Mouse (Mus musculus): ENCODE data around the gene Olfr56. TPM values are rescaled to one million over a fixed set of nuclear protein-coding genes. Genes with fewer than 3 reads are reported as not detected.
"Not testable (repeated sequence)": the region's sequence is repeated elsewhere in the genome, so short reads cannot be mapped to it uniquely, and the experiment has no call there.

Gene Olfr56
- polyA plus RNA-seq (2014; fragmentation: Nextera tagmentation; extraction: Ambion mirVana), result 0.14 TPM in 1 of 2 replicates, not detected in the other

DNA sequence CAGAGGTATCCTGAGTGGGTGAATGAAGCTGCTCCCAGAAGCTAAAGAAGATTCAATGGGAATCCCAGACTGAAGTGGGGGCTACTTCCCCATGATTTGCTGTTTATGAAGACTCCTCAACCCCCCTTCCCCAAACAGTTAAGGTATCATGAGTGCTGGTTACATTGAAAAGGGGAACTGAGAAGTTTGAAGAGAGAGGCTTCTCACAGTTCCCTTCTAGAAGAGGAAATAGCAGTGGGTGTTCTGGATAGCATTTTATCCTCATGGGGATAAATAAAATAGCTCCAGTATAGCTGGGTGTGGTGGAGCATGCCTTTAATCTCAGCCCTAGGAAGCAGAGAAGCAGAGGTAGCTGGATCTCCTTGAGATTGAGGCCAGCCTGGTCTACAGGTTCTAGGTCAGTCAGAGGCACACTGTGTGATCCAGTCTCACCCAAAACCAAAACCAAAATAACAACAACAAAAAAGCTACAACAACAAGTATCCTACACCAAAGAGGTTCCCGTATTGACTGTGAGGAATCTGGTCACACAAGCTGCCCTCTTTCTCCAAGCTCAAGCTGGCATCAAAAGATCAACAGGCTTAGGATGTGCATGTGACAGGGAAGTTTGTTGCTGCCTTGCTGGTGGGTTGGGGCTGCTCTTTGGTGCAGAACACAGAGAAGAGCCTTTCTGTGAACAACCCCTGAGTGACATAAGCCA, at the start of gene Olfr56:
Gene Olfr56, plus strand, starts transcription at position 650 of the 700 bp plus-strand sequence.
- not testable (repeated sequence) for H3K4me2 ChIP-seq (replicated peaks; ENCODE audit: low read depth, low read length); H3K4me1 ChIP-seq (replicated peaks; ENCODE audit: control insufficient read depth, insufficient read depth, low read length); DNase-seq (ENCODE audit: low spot score); H3K36me3 ChIP-seq (ENCODE audit: control insufficient read depth, insufficient read depth, low read length); H3K4me3 ChIP-seq (ENCODE audit: low read depth, low read length); H3K9me3 ChIP-seq (ENCODE audit: control insufficient read depth, low read length); H3K9ac ChIP-seq (ENCODE audit: low read depth, low read length); ATAC-seq (ENCODE audit: low FRiP score); H3K27ac ChIP-seq (ENCODE audit: low read depth, low read length); H3K27me3 ChIP-seq (ENCODE audit: control insufficient read depth, insufficient read depth, low read length)
- WGBS, result no CpG with 5 or more reads among the region's 1 CpGs

DNA sequence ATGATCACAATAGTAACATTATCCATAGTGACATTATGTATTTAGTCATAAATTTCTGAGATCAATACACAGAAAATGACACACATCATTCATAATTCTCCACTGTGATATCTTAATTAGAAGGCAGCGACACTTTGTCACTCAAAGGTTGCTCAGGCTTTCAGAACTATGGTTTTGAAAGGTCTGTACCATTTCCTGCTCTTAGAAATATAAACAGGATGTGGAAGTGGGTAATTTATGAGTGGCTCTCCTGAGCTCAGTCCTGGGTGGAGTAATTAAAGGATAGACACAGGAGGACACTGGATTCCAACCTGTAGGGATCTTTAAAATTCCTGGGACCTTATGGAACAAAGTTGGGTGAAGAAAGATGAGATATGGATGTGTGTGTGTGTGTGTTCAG, 45.3 kb upstream of the Olfr56 start:
- ATAC-seq (ENCODE audit: low FRiP score); H3K9me3 ChIP-seq (ENCODE audit: control insufficient read depth, low read length); H3K4me3 ChIP-seq (ENCODE audit: low read depth, low read length); H3K4me1 ChIP-seq (replicated peaks; ENCODE audit: control insufficient read depth, insufficient read depth, low read length); H3K9ac ChIP-seq (ENCODE audit: low read depth, low read length); H3K27ac ChIP-seq (ENCODE audit: low read depth, low read length); H3K4me2 ChIP-seq (replicated peaks; ENCODE audit: low read depth, low read length); DNase-seq (ENCODE audit: low spot score); H3K36me3 ChIP-seq (ENCODE audit: control insufficient read depth, insufficient read depth, low read length); H3K27me3 ChIP-seq (ENCODE audit: control insufficient read depth, insufficient read depth, low read length): not testable (repeated sequence)
- WGBS, result 94% methylated on average over 1 of the region's 1 CpGs

DNA sequence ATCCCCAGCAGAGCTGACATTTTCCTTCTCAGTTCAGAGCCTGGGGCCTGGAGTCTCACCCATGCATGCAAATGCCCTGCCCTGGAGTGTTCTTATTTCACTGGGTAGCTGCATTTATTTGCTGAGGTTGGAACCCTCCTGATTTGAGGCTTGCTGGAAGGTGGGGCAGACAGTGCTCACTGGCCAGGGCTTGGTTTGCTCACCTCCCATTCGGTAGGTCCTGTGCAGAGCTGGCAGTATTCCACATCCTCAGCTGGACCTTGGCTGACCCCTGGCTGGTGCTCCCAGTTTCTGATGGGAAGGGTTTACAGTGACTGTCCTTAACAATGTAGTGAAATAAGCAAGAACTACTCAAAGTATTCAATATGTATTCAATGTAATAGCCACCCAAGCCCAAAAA, 44.8 kb upstream of the Olfr56 start:
- H3K4me1 ChIP-seq (replicated peaks; ENCODE audit: control insufficient read depth, insufficient read depth, low read length); H3K9me3 ChIP-seq (ENCODE audit: control insufficient read depth, low read length); H3K4me2 ChIP-seq (replicated peaks; ENCODE audit: low read depth, low read length); H3K36me3 ChIP-seq (ENCODE audit: control insufficient read depth, insufficient read depth, low read length); H3K27me3 ChIP-seq (ENCODE audit: control insufficient read depth, insufficient read depth, low read length); H3K9ac ChIP-seq (ENCODE audit: low read depth, low read length); DNase-seq (ENCODE audit: low spot score); ATAC-seq (ENCODE audit: low FRiP score); H3K27ac ChIP-seq (ENCODE audit: low read depth, low read length); H3K4me3 ChIP-seq (ENCODE audit: low read depth, low read length): not testable (repeated sequence)
- WGBS, result 100% methylated on average over 1 of the region's 1 CpGs

DNA sequence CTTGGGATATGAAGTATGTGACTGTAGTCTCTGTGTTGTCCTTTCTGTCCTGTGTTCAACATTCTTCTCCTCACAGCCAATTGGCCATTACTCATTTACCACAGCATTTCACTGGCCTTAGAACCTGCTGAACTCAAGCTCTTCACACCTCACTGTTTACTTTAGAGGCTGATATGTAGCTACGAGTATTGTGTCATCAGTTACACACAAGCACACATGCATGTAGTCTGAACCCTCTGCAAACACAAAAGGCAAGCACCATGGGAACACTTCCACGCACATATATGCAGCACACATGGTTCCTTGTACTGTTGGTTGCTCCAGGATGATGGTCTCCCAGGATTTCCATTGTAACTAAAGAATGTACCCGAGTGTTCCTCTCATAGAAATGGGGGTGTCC, 43.4 kb upstream of the Olfr56 start:
- not testable (repeated sequence) for H3K27me3 ChIP-seq (ENCODE audit: control insufficient read depth, insufficient read depth, low read length); H3K9ac ChIP-seq (ENCODE audit: low read depth, low read length); ATAC-seq (ENCODE audit: low FRiP score); H3K36me3 ChIP-seq (ENCODE audit: control insufficient read depth, insufficient read depth, low read length); H3K27ac ChIP-seq (ENCODE audit: low read depth, low read length); H3K4me3 ChIP-seq (ENCODE audit: low read depth, low read length); H3K4me2 ChIP-seq (replicated peaks; ENCODE audit: low read depth, low read length); DNase-seq (ENCODE audit: low spot score); H3K9me3 ChIP-seq (ENCODE audit: control insufficient read depth, low read length); H3K4me1 ChIP-seq (replicated peaks; ENCODE audit: control insufficient read depth, insufficient read depth, low read length)
- WGBS, result no CpG with 5 or more reads among the region's 3 CpGs

DNA sequence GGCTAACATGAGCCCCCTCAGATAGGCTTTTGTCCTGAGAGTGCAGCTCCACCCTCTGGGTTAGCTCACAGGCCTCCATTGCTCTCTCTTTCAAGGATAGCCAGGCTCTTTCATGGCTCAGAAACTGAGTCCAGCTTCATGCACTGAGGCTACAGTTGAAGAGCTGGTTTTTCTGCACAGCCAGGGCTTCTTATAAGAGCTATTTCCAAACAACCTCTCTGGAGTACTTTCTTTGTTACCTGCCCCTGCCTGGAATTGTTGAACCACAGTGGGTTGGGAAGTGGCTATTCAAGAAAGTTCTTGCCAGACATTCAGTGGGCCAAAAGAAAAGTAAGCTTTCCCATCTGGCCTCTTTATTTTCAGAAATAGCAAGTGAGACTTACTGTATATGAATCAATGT, 39.4 kb upstream of the Olfr56 start:
- not testable (repeated sequence) for H3K4me3 ChIP-seq (ENCODE audit: low read depth, low read length); H3K36me3 ChIP-seq (ENCODE audit: control insufficient read depth, insufficient read depth, low read length); H3K9ac ChIP-seq (ENCODE audit: low read depth, low read length); DNase-seq (ENCODE audit: low spot score); H3K9me3 ChIP-seq (ENCODE audit: control insufficient read depth, low read length); ATAC-seq (ENCODE audit: low FRiP score); H3K27ac ChIP-seq (ENCODE audit: low read depth, low read length); H3K4me1 ChIP-seq (replicated peaks; ENCODE audit: control insufficient read depth, insufficient read depth, low read length); H3K27me3 ChIP-seq (ENCODE audit: control insufficient read depth, insufficient read depth, low read length); H3K4me2 ChIP-seq (replicated peaks; ENCODE audit: low read depth, low read length)

DNA sequence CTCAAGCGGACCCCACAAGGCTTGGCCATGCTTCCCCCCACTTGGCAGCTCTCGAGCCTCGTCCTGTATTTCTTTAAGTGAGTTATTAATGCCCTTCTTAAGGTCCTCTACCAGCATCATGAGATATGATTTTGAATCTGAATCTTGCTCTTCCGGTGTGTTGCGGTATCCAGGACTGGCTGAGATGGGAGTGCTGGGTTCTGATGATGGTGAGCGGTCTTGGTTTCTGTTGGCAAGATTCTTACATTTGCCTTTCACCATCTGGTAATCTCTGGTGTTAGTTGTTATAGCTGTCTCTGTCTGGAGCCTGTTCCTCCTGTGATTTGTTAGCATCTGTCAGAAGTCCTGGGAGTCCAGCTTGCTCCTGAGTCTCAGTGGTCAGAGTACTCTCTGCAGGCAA, 32.6 kb upstream of the Olfr56 start, which contains the start of gene Psme2b:
Gene Psme2b, minus strand, starts transcription at position 101 of the 400 bp plus-strand sequence.
- not testable (repeated sequence) for DNase-seq (ENCODE audit: low spot score); H3K4me3 ChIP-seq (ENCODE audit: low read depth, low read length); H3K27ac ChIP-seq (ENCODE audit: low read depth, low read length); H3K9me3 ChIP-seq (ENCODE audit: control insufficient read depth, low read length); H3K4me1 ChIP-seq (replicated peaks; ENCODE audit: control insufficient read depth, insufficient read depth, low read length); H3K4me2 ChIP-seq (replicated peaks; ENCODE audit: low read depth, low read length); H3K36me3 ChIP-seq (ENCODE audit: control insufficient read depth, insufficient read depth, low read length); H3K27me3 ChIP-seq (ENCODE audit: control insufficient read depth, insufficient read depth, low read length); H3K9ac ChIP-seq (ENCODE audit: low read depth, low read length); ATAC-seq (ENCODE audit: low FRiP score)
- WGBS, result 92% methylated on average over 6 of the region's 6 CpGs

DNA sequence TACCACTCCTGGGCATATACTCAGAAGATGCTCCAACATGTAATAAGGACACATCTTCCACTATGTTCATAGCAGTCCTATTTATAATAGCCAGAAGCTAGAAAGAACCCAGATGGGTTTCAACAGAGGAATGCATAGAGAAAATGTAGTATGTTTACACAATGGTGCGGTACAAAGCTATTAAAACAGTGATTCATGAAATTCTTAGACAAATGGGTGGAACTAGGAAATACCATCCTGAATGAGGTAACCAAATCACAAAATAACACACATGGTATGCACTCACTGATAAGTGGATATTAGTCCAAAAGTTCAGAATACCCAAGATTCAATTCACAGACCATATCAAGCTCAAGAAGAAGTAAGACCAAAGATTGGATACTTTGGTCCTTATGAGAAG, 4.0 kb upstream of the Olfr56 start:
- H3K4me2 ChIP-seq (replicated peaks; ENCODE audit: low read depth, low read length); H3K9ac ChIP-seq (ENCODE audit: low read depth, low read length); DNase-seq (ENCODE audit: low spot score); ATAC-seq (ENCODE audit: low FRiP score); H3K4me3 ChIP-seq (ENCODE audit: low read depth, low read length); H3K36me3 ChIP-seq (ENCODE audit: control insufficient read depth, insufficient read depth, low read length); H3K9me3 ChIP-seq (ENCODE audit: control insufficient read depth, low read length); H3K4me1 ChIP-seq (replicated peaks; ENCODE audit: control insufficient read depth, insufficient read depth, low read length); H3K27ac ChIP-seq (ENCODE audit: low read depth, low read length); H3K27me3 ChIP-seq (ENCODE audit: control insufficient read depth, insufficient read depth, low read length): not testable (repeated sequence)
- no CpG with 5 or more reads among the region's 1 CpGs for WGBS

DNA sequence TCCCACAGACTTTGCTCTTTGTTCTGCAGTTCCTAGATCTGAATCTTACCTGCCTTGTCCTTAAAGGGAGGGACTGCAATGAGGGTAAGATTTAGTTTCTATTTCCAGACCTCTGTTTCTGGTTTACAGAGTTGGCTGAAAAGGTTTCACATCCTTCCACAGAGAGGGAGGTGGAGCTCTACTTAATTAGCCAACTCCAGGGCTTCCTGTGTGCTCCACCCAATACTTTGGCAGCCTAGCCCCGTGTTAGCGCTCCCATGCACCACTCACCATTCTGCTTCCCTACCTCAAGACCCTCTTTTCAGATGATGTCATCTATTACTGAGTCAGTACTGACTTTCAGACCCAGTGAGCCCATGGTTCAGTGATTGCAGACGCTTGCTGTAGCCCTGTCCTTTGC, 562 bp downstream of the Olfr56 start, which contains the start of gene 9930111J21Rik1:
Gene 9930111J21Rik1, minus strand, starts transcription at position 148 of the 400 bp plus-strand sequence.
- not testable (repeated sequence) for H3K9ac ChIP-seq (ENCODE audit: low read depth, low read length); H3K4me1 ChIP-seq (replicated peaks; ENCODE audit: control insufficient read depth, insufficient read depth, low read length); H3K27me3 ChIP-seq (ENCODE audit: control insufficient read depth, insufficient read depth, low read length); H3K4me2 ChIP-seq (replicated peaks; ENCODE audit: low read depth, low read length); DNase-seq (ENCODE audit: low spot score); H3K36me3 ChIP-seq (ENCODE audit: control insufficient read depth, insufficient read depth, low read length); H3K27ac ChIP-seq (ENCODE audit: low read depth, low read length); H3K4me3 ChIP-seq (ENCODE audit: low read depth, low read length); H3K9me3 ChIP-seq (ENCODE audit: control insufficient read depth, low read length); ATAC-seq (ENCODE audit: low FRiP score)
- WGBS, result no CpG with 5 or more reads among the region's 3 CpGs

DNA sequence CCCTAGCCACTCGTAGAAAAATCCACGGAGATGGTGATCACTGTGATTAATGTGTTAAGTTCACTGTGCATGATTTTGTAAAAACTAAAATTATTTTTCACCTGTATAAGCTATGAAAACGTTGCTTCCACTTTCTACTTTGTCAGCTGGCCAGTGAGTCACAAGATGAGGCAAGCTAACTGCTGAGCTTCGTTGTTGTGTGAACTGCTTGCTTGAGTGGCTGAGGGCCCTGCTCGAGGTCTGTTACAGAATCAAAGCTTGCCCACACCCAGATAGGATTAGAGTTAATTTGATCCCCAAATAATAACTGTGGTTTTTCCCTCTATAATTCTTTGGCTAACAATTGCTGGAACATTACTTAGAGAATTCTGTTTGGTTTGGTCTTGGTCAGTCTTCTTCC, 1.4 kb downstream of the Olfr56 start:
- ATAC-seq (ENCODE audit: low FRiP score), result not testable (repeated sequence)

More for the DNA sequence above, 1.4 kb downstream of the Olfr56 start:
- not testable (repeated sequence) for H3K4me2 ChIP-seq (replicated peaks; ENCODE audit: low read depth, low read length); H3K27ac ChIP-seq (ENCODE audit: low read depth, low read length); H3K36me3 ChIP-seq (ENCODE audit: control insufficient read depth, insufficient read depth, low read length); H3K4me3 ChIP-seq (ENCODE audit: low read depth, low read length); H3K4me1 ChIP-seq (replicated peaks; ENCODE audit: control insufficient read depth, insufficient read depth, low read length); H3K9me3 ChIP-seq (ENCODE audit: control insufficient read depth, low read length); H3K9ac ChIP-seq (ENCODE audit: low read depth, low read length); H3K27me3 ChIP-seq (ENCODE audit: control insufficient read depth, insufficient read depth, low read length); DNase-seq (ENCODE audit: low spot score)
- no CpG with 5 or more reads among the region's 5 CpGs for WGBS
